Mouse (Mus musculus) stomach, embryonic 16.5 days (tissue): Measurements from ENCODE around the gene Hhat. TPM values are rescaled to one million over a fixed set of nuclear protein-coding genes. Genes with fewer than 3 reads are reported as not detected.

Source experiments
- ATAC-seq: fragments of 200-750 bp; cut with Nextera tagmentation; 2 replicates; pipeline ENCODE4 v1.8.0; 2017; ENCODE audit warnings: moderate number of reproducible peaks, moderate TSS enrichment; ENCODE audit not compliant: insufficient read depth, low FRiP score
- H3K27ac ChIP-seq: fragments of 300-500 bp; sonication (generic); 2 replicates; pipeline ENCODE4 v1.5.1; 2014; ENCODE audit warnings: low read length
- H3K27me3 ChIP-seq: fragments of 300-500 bp; sonication (generic); 2 replicates; pipeline ENCODE4 v1.6.1; 2014; ENCODE audit warnings: low read length, control low read depth, mixed read lengths; ENCODE audit not compliant: control insufficient read depth, insufficient read depth
- H3K36me3 ChIP-seq: fragments of 300-500 bp; sonication (generic); 2 replicates; pipeline ENCODE4 v1.6.1; 2014; ENCODE audit warnings: low read length; ENCODE audit not compliant: control insufficient read depth, insufficient read depth
- H3K4me1 ChIP-seq: fragments of 300-500 bp; sonication (generic); 2 replicates; pipeline ENCODE4 v1.6.1; 2014; ENCODE audit warnings: low read length, control low read depth, mixed read lengths; ENCODE audit not compliant: control insufficient read depth, insufficient read depth
- H3K4me2 ChIP-seq: fragments of 300-500 bp; sonication (generic); 2 replicates; pipeline ENCODE4 v1.6.1; 2014; ENCODE audit warnings: low read depth, low read length, mixed read lengths
- H3K4me3 ChIP-seq: fragments of 300-500 bp; sonication (generic); replicated peaks from 2 replicates; pipeline ENCODE4 v1.5.1; 2014; ENCODE audit warnings: mild to moderate bottlenecking, low read length
- H3K9ac ChIP-seq: fragments of 300-500 bp; sonication (generic); 2 replicates; pipeline ENCODE4 v1.6.1; 2014; ENCODE audit warnings: low read length
- H3K9me3 ChIP-seq: fragments of 300-500 bp; sonication (generic); replicated peaks from 2 replicates; pipeline ENCODE4 v1.6.1; 2016; ENCODE audit warnings: low read length, control low read depth; ENCODE audit not compliant: control insufficient read depth
- WGBS: fragments of 180-500 bp; shearing (Covaris S2); extraction: QIAGEN DNeasy Blood & Tissue Kit; methylation state at CpG from one replicate; pipeline ENCODE4 v1.1.7; 2014; 5-methylcytosine and 5-hydroxymethylcytosine counted together
- polyA plus RNA-seq: library from polyadenylated mRNA; unstranded; fragments of >200 nt; fragmentation: Nextera tagmentation; extraction: Ambion mirVana; gene quantifications from 2 replicates; pipeline ENCODE4 v1.2.1, GENCODE M21; 2015

The Hhat gene
- polyA plus RNA-seq, 1 experiment from 2014 or later: 8.9 TPM

DNA sequence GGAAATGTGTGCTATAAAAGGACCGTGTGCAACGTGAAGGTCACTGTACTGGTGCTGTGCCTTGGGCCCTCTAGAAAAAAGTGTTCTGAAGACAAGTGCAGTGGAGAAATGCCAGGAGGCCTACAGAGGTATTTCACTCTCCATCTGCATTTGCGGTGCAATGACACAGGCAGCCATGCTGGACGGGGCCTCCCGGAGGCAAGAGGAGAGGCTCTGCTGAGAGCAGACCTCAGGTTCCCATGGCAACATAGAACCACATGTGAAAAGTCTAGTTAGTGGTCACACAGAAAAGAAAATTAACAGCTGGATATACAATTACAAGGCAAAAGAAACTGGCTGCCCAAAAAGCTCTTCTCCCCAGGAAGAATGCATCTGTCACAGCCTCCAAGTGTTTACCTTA, 166.6 kb downstream of the Hhat start:
- H3K27ac ChIP-seq: no peak overlapping the region
- H3K27me3 ChIP-seq: no peaks in the 10 kb centered on the region
- ATAC-seq: no peak
- no peak overlapping the region for H3K9ac ChIP-seq
- 55% methylated on average over 5 of the region's 5 CpGs for WGBS
- no peaks in the 10 kb centered on the region for H3K4me1 ChIP-seq
- no peak overlapping the region for H3K4me2 ChIP-seq
- H3K9me3 ChIP-seq: no peaks in the 10 kb centered on the region
- H3K36me3 ChIP-seq: no peaks in the 10 kb centered on the region
- H3K4me3 ChIP-seq: no peak overlapping the region

DNA sequence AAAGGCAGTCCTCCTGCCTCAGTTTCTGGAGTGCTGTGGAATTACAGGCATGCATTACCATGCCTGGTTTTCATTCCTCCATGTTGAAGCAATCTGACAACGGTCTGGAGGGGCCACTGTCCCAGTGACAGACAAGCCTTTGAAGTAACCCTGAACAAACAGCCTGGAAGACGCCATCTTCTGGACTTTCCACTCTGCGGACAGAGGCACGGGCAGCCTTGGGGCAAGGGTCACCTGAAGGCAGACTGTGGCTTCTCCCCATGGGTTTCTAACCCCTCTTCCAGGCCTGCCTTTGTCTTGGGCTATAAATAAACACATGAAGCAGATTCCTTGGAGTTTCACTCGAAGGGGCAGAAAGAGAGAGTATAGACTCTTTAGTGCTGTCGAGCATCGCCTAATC, 167.5 kb downstream of the Hhat start:
- 47% methylated on average over 7 of the region's 7 CpGs for WGBS
- Histone ChIP-seq H3K9ac (no peak overlapping the region), H3K27me3 (no peaks in the 10 kb centered on the region), H3K4me3 (no peak overlapping the region), H3K4me2 (no peak overlapping the region), H3K27ac (no peak overlapping the region), H3K9me3 (no peaks in the 10 kb centered on the region), H3K4me1 (no peaks in the 10 kb centered on the region), H3K36me3 (no peaks in the 10 kb centered on the region)
- ATAC-seq: no peak

DNA sequence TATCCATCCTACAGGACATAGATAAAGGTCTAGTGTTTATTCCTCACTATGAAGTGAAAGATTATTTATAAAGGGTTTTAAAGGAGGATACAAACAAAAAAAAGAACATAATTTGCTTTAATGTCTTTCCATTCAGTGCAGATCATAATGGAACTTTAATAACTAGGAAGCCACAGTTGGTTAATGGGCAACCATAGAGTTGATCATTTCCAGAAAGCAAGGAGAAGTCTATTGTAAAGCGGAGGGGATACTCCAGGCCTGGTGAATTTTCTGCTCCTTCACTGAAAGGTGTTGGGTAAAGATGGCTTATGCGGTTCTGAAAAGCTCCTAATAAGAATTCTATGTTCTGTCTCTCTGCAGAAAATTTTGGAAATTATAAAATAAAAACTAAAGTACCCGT, 169.8 kb downstream of the Hhat start:
- no peak for ATAC-seq
- WGBS: 79% methylated on average over 3 of the region's 3 CpGs
- no peak overlapping the region for H3K27ac ChIP-seq

DNA sequence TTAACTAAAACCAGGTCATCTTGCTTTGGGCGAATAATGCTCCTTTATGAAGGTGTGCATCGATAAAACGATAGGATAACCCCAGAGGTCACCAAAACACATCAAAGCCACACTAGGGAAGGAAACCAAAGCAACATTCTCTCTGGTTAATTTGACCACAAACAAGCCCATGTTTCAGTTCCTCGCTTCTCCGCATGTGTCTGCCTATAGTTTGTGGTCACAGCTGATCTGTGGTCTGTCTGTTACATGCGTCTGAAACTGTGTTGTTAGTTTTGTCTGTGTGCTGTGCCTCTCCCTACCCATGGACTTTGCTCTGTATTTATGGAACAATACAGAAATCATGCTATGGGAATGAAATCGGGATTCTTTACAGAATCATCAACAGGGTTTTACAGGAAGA, 171.3 kb downstream of the Hhat start:
- Histone ChIP-seq H3K9ac (no peak overlapping the region), H3K9me3 (no peaks in the 10 kb centered on the region), H3K4me3 (no peak overlapping the region), H3K27me3 (no peaks in the 10 kb centered on the region), H3K4me1 (no peaks in the 10 kb centered on the region), H3K4me2 (no peak overlapping the region), H3K36me3 (no peaks in the 10 kb centered on the region), H3K27ac (no peak overlapping the region)
- no peak for ATAC-seq
- 81% methylated on average over 7 of the region's 7 CpGs for WGBS

More for the DNA sequence above, 169.8 kb downstream of the Hhat start:
- no peaks in the 10 kb centered on the region for H3K9me3 ChIP-seq
- no peak overlapping the region for H3K4me2 ChIP-seq
- H3K4me3 ChIP-seq: no peak overlapping the region
- H3K36me3 ChIP-seq: no peaks in the 10 kb centered on the region
- H3K4me1 ChIP-seq: no peaks in the 10 kb centered on the region
- H3K27me3 ChIP-seq: no peaks in the 10 kb centered on the region
- H3K9ac ChIP-seq: no peak overlapping the region

DNA sequence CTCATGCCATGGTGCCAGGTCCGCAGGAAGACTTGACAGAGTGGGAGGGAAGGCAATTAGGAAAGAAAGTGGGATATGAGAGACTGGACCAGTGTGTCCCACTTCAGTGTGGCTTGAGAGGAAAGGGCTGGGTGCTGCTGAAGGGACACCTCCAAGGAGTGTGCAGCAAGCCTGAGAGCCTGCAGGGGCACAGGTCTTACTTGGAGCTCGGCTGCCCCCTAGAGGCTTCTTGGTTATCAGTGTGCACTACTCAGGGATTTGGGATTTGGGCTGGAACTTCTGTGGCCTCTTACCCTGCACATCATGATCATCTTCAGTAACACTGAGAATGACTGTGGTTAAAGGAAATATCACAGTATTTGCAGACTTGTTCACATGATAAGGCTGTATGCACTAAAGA, 172.6 kb downstream of the Hhat start:
- H3K4me3 ChIP-seq: no peak overlapping the region
- no peaks in the 10 kb centered on the region for H3K36me3 ChIP-seq
- H3K4me1 ChIP-seq: no peaks in the 10 kb centered on the region
- no peaks in the 10 kb centered on the region for H3K9me3 ChIP-seq
- no peak overlapping the region for H3K4me2 ChIP-seq
- peak; percentile 62; the same call in 1 of the 2 replicates for ATAC-seq
- WGBS: 48% methylated on average over 2 of the region's 2 CpGs
- no peak overlapping the region for H3K27ac ChIP-seq
- no peaks in the 10 kb centered on the region for H3K27me3 ChIP-seq
- H3K9ac ChIP-seq: no peak overlapping the region

DNA sequence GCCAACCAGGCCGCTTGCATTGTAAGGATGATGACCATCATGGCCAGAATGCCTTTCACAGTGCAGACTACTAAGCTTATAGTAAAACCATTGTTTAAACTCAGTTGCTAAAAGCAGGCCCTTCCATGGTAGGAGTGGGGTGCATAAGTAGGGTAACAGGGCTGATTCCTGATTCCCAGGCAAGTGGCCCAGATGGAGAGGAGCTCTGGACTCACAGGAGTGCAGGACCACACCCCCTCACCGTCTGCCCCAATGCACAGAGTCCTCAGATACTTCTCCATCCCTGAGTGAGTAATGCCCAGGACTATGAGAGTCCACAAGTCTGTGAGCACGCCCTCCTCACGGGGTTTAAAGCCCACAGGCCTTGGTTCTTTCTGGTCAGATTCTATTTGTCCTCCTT, 175.6 kb downstream of the Hhat start:
- H3K4me2 ChIP-seq: no peak overlapping the region
- H3K9me3 ChIP-seq: no peaks in the 10 kb centered on the region
- 78% methylated on average over 4 of the region's 4 CpGs for WGBS
- no peaks in the 10 kb centered on the region for H3K27me3 ChIP-seq
- H3K4me1 ChIP-seq: no peaks in the 10 kb centered on the region
- ATAC-seq: no peak
- no peak overlapping the region for H3K9ac ChIP-seq
- H3K27ac ChIP-seq: no peak overlapping the region
- no peaks in the 10 kb centered on the region for H3K36me3 ChIP-seq
- H3K4me3 ChIP-seq: no peak overlapping the region

DNA sequence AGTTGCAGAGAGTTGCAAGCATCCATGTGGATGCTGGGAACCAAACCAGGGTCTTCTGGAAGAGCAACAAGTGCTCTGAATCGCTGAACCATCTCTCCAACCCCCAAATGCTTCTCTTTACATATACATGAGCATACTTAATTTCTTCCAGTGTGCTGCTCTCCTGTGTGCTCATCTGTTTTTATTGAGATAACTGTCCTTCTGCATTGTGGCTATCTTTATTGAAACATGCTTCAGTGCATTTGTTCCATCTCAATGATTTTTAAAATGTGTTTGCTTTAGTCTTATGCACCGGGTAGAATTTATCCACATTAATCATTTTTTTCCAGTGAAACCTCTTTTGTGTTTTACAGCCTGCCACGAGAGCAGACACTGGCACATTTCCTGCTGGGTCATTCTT, 177.5 kb downstream of the Hhat start:
- H3K9me3 ChIP-seq: no peaks in the 10 kb centered on the region
- H3K36me3 ChIP-seq: no peaks in the 10 kb centered on the region
- no peak for ATAC-seq
- H3K4me2 ChIP-seq: no peak overlapping the region
- no peaks in the 10 kb centered on the region for H3K27me3 ChIP-seq
- H3K27ac ChIP-seq: no peak overlapping the region
- H3K9ac ChIP-seq: no peak overlapping the region
- 66% methylated on average over 3 of the region's 3 CpGs for WGBS
- no peaks in the 10 kb centered on the region for H3K4me1 ChIP-seq
- H3K4me3 ChIP-seq: no peak overlapping the region

DNA sequence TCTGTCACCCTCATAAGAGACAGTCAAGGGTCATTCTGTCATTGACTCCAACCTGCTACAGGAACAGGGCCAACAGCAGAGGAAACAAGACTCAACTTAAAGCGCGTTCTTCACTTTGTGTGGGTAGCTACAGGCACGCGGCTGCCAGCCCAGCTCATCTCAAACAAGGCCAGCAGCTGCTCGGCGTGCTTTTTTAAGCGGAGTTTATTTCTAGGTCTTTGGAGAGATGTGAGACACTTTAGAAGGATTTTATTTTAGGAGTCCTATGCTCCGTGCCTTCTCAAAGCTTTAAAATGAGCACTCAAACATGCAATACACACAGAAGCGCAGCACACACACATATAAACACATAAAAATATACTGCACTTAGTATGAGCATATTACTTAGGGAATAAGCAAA, 183.6 kb downstream of the Hhat start:
- Histone ChIP-seq H3K27ac (no peak overlapping the region), H3K27me3 (no peaks in the 10 kb centered on the region), H3K4me3 (no peak overlapping the region), H3K9me3 (no peaks in the 10 kb centered on the region), H3K4me2 (no peak overlapping the region), H3K4me1 (no peaks in the 10 kb centered on the region), H3K9ac (no peak overlapping the region), H3K36me3 (no peaks in the 10 kb centered on the region)
- ATAC-seq: no peak
- 90% methylated on average over 9 of the region's 9 CpGs for WGBS

DNA sequence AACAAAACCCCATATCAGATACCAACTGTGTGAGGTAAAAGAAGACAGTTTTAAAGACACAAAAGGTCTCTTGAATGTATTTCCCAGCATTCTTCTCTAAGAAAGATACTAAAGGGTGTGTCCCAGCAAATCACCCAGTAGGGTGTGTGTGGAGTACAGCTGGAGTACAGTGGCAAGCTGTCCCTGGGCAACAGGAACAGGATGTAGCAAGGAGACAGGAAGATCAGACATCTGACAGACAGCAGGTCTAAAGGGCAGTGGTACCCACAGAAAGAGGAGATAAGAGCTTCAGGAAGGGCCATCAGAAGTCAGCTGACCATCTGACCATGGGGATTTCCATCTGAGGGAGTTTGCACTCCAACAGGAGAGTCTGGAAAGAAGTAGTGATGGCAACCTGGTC, 185.7 kb downstream of the Hhat start:
- Histone ChIP-seq H3K4me1 (no peaks in the 10 kb centered on the region), H3K27ac (no peak overlapping the region), H3K9me3 (no peaks in the 10 kb centered on the region), H3K36me3 (no peaks in the 10 kb centered on the region), H3K9ac (no peak overlapping the region), H3K27me3 (no peaks in the 10 kb centered on the region), H3K4me2 (no peak overlapping the region), H3K4me3 (no peak overlapping the region)
- ATAC-seq: no peak

DNA sequence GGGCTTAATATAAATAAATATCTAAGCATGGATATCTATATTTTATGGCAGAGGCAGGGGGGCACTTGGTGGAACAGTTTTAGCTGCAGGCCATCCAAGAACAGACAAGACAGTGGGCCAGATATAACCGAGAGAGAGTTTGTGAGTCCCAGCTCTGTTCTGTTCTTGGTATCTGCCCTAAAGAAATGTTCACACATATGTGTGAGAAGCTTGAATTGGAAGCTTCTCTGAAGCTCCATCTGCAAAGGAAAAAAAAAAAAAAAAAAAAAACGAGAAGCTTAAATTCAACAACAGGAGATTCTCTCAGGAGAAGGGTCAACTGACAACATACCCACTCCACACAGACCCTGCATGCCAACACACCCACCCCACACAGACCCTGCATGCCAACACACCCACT, 188.1 kb downstream of the Hhat start:
- Histone ChIP-seq H3K4me3 (no peak overlapping the region), H3K36me3 (no peaks in the 10 kb centered on the region), H3K4me1 (no peaks in the 10 kb centered on the region), H3K27ac (no peak overlapping the region), H3K4me2 (no peak overlapping the region), H3K27me3 (no peaks in the 10 kb centered on the region), H3K9me3 (no peaks in the 10 kb centered on the region), H3K9ac (no peak overlapping the region)
- 72% methylated on average over 2 of the region's 2 CpGs for WGBS
- ATAC-seq: no peak
